ENCODE assay signal across 16 mouse cellular contexts in the genomic region with DNA sequence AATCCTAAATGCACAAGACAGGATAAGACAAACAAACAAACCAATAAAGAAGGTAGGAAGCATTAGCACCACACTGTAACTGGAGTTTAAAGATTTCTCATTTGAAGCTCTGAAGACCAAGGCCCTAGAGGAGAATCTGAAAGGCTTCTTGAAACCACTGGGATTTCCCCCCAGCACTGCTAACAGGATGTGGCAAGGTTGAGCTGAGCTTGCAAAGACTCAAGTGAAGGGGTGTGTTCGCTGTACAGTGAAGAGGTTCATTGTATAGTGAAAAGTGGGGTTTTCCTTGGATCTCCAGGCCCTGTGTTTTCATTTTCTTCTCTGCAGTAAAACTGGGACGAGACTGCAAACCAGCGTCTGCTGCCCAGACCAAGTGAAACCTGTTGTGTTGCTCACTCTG.
A peak's percentile ranks its signal among the peaks of the same experiment; 100 is the strongest.
DNase-seq lines count a peak whose midpoint lies in the region; ATAC-seq and TF ChIP-seq lines count a peak whose summit lies in the region.
"Had no signal": no experiment of that assay in that cellular context is flagged by ENCODE, and none has a peak within 500 bp of the region (broad histone marks: within the 10 kb centered on the region; RNA-seq: fewer than 3 reads in every experiment).

No protein-coding gene starts in this region.

- no peak overlapping the region for H3K9ac ChIP-seq in embryonic facial prominence, embryonic 14.5 days (ENCODE audit: low read depth, low read length)
- H3K9ac ChIP-seq: limb, embryonic 15.5 days had no signal

- no peak overlapping the region for H3K4me2 ChIP-seq in embryonic facial prominence, embryonic 14.5 days (ENCODE audit: low read depth, low read length)
- H3K4me2 ChIP-seq: limb, embryonic 15.5 days had no signal

- no peaks in the 10 kb centered on the region for H3K9me3 ChIP-seq in embryonic facial prominence, embryonic 14.5 days (ENCODE audit: control insufficient read depth, low read length)
- no peaks in the 10 kb centered on the region for H3K9me3 ChIP-seq in embryonic facial prominence, embryonic 10.5 days
- H3K9me3 ChIP-seq in hindbrain, embryonic 10.5 days: no peaks in the 10 kb centered on the region
- H3K9me3 ChIP-seq: limb, embryonic 15.5 days had no signal

- H3K27ac ChIP-seq in embryonic facial prominence, embryonic 14.5 days (replicated peaks; ENCODE audit: low read depth, low read length): no peak overlapping the region
- no peak overlapping the region for H3K27ac ChIP-seq in embryonic facial prominence, embryonic 10.5 days (replicated peaks)
- peak overlapping the region; percentile 59 for H3K27ac ChIP-seq in bone marrow macrophage, adult 2 months (ENCODE audit: insufficient read depth, low read depth, low read length)
- no peak overlapping the region for H3K27ac ChIP-seq in cerebellum, adult 2 months (ENCODE audit: insufficient read depth, low read length)
- H3K27ac ChIP-seq in hindbrain, embryonic 10.5 days: no peak overlapping the region
- H3K27ac ChIP-seq: heart, adult 2 months; limb, embryonic 15.5 days had no signal

- ATAC-seq in embryonic facial prominence, embryonic 14.5 days (ENCODE audit: low read depth): no peak
- ATAC-seq: intestine, embryonic 16.5 days had no signal

- H3K4me1 ChIP-seq in embryonic facial prominence, embryonic 14.5 days (ENCODE audit: control insufficient read depth, insufficient read depth, low read length): no peaks in the 10 kb centered on the region
- H3K4me1 ChIP-seq in embryonic facial prominence, embryonic 10.5 days: no peaks in the 10 kb centered on the region
- H3K4me1 ChIP-seq in bone marrow macrophage, adult 2 months (ENCODE audit: control insufficient read depth, insufficient read depth, low read length): peaks cover 30% of the 10 kb centered on the region
- H3K4me1 ChIP-seq in cerebellum, adult 2 months (ENCODE audit: control insufficient read depth, insufficient read depth, low read length): no peaks in the 10 kb centered on the region
- H3K4me1 ChIP-seq in hindbrain, embryonic 10.5 days (replicated peaks): no peaks in the 10 kb centered on the region
- H3K4me1 ChIP-seq: megakaryocyte, embryonic 14.5 days had no signal

- no peak for TF ChIP-seq POLR2A in bone marrow macrophage, adult 2 months (IDR thresholded peaks at IDR 0.05; ENCODE audit: borderline replicate concordance, low read depth, low read length)
- TF ChIP-seq POLR2A in cerebellum, adult 2 months (IDR thresholded peaks at IDR 0.05; ENCODE audit: borderline replicate concordance, insufficient read depth, low read length): no peak

- H3K36me3 ChIP-seq in embryonic facial prominence, embryonic 14.5 days (ENCODE audit: control insufficient read depth, insufficient read depth, low read length): no peaks in the 10 kb centered on the region
- no peaks in the 10 kb centered on the region for H3K36me3 ChIP-seq in embryonic facial prominence, embryonic 10.5 days (replicated peaks)
- peaks cover 23% of the 10 kb centered on the region for H3K36me3 ChIP-seq in hindbrain, embryonic 10.5 days
- H3K36me3 ChIP-seq: limb, embryonic 15.5 days had no signal

- WGBS in embryonic facial prominence, embryonic 14.5 days: 62% methylated on average over 3 of the region's 3 CpGs
- 71% methylated on average over 3 of the region's 3 CpGs for WGBS in embryonic facial prominence, embryonic 10.5 days
- 91% methylated on average over 3 of the region's 3 CpGs for WGBS in cerebellum, adult 2 months
- WGBS in hindbrain, embryonic 10.5 days: 85% methylated on average over 3 of the region's 3 CpGs

- H3K27me3 ChIP-seq in embryonic facial prominence, embryonic 14.5 days (replicated peaks; ENCODE audit: control insufficient read depth, insufficient read depth, low read length): no peaks in the 10 kb centered on the region
- no peaks in the 10 kb centered on the region for H3K27me3 ChIP-seq in embryonic facial prominence, embryonic 10.5 days (replicated peaks; ENCODE audit: low read depth, poor library complexity, severe bottlenecking)
- H3K27me3 ChIP-seq in cerebellum, adult 2 months (ENCODE audit: control insufficient read depth, insufficient read depth, low read length): no peaks in the 10 kb centered on the region
- H3K27me3 ChIP-seq in hindbrain, embryonic 10.5 days (ENCODE audit: insufficient read depth, poor library complexity, severe bottlenecking): no peaks in the 10 kb centered on the region
- H3K27me3 ChIP-seq: limb, embryonic 15.5 days had no signal

- no peak overlapping the region for H3K4me3 ChIP-seq in embryonic facial prominence, embryonic 14.5 days (ENCODE audit: low read depth, low read length)
- no peak overlapping the region for H3K4me3 ChIP-seq in embryonic facial prominence, embryonic 10.5 days
- H3K4me3 ChIP-seq in bone marrow macrophage, adult 2 months (ENCODE audit: insufficient read depth, low read length): no peak overlapping the region
- no peak overlapping the region for H3K4me3 ChIP-seq in cerebellum, adult 2 months (replicated peaks; ENCODE audit: insufficient read depth, low read depth, low read length)
- no peak overlapping the region for H3K4me3 ChIP-seq in hindbrain, embryonic 10.5 days
- H3K4me3 ChIP-seq: heart, adult 2 months; limb, embryonic 15.5 days; megakaryocyte, embryonic 14.5 days had no signal

- TF ChIP-seq CTCF in bone marrow macrophage, adult 2 months (IDR thresholded peaks at IDR 0.05; ENCODE audit: low read depth, low read length): no peak
- no peak for TF ChIP-seq CTCF in cerebellum, adult 2 months (IDR thresholded peaks at IDR 0.05; ENCODE audit: borderline replicate concordance, insufficient read depth, low read depth, low read length)

- DNase-seq in embryonic facial prominence, embryonic 14.5 days (ENCODE audit: low spot score): peak; percentile 39
- no peak for DNase-seq in embryonic facial prominence, embryonic 10.5 days (ENCODE audit: low spot score)
- DNase-seq in naive thymus-derived CD4-positive, alpha-beta T cell, adult 2 months (ENCODE audit: low read depth): peak; percentile 84
- DNase-seq in thymus, postnatal 14 days: peak; percentile 33
- DNase-seq in c-Kit-positive CD71-positive TER-119-positive erythroid progenitor cells, embryonic 14.5 days (ENCODE audit: low spot score): no peak
- DNase-seq in cerebellum, adult 2 months: no peak
- no peak for DNase-seq in hindbrain, embryonic 10.5 days (ENCODE audit: low spot score)
- DNase-seq: cerebellum, adult 8-10 months; heart, adult 2 months; heart, postnatal 14 days; kidney, postnatal 14 days; lung, adult 2 months had no signal

Comparison
In these comparisons a context has a peak if more than half of its experiments do, and no peak if none do; other contexts are left out.
1. DNase-seq: peak in embryonic facial prominence, embryonic 14.5 days (single experiment), naive thymus-derived CD4-positive, alpha-beta T cell, adult 2 months (single experiment) and thymus, postnatal 14 days (single experiment); none in embryonic facial prominence, embryonic 10.5 days (single experiment), c-Kit-positive CD71-positive TER-119-positive erythroid progenitor cells, embryonic 14.5 days (single experiment), cerebellum, adult 2 months (0 of 2) and hindbrain, embryonic 10.5 days (single experiment).